Mouse (Mus musculus) brain, embryonic 14.5 days (tissue): ENCODE data around the gene Zfp36l2.

Source experiments
- CTCF ChIP-seq: fragments of 200-500 bp; IDR thresholded peaks from 2 replicates; pipeline ENCODE4 v1.5.1; 2012; ENCODE audit warnings: inconsistent platforms, mild to moderate bottlenecking, moderate library complexity, borderline replicate concordance; ENCODE audit not compliant: insufficient read depth, insufficient read length; ENCODE audit errors: extremely low read depth
- POLR2A ChIP-seq: fragments of 200-500 bp; IDR thresholded peaks from 2 replicates; pipeline ENCODE4 v1.6.1; 2012; ENCODE audit warnings: mild to moderate bottlenecking, inconsistent platforms, borderline replicate concordance; ENCODE audit not compliant: poor library complexity, insufficient read depth, insufficient read length, severe bottlenecking; ENCODE audit errors: extremely low read depth

DNA sequence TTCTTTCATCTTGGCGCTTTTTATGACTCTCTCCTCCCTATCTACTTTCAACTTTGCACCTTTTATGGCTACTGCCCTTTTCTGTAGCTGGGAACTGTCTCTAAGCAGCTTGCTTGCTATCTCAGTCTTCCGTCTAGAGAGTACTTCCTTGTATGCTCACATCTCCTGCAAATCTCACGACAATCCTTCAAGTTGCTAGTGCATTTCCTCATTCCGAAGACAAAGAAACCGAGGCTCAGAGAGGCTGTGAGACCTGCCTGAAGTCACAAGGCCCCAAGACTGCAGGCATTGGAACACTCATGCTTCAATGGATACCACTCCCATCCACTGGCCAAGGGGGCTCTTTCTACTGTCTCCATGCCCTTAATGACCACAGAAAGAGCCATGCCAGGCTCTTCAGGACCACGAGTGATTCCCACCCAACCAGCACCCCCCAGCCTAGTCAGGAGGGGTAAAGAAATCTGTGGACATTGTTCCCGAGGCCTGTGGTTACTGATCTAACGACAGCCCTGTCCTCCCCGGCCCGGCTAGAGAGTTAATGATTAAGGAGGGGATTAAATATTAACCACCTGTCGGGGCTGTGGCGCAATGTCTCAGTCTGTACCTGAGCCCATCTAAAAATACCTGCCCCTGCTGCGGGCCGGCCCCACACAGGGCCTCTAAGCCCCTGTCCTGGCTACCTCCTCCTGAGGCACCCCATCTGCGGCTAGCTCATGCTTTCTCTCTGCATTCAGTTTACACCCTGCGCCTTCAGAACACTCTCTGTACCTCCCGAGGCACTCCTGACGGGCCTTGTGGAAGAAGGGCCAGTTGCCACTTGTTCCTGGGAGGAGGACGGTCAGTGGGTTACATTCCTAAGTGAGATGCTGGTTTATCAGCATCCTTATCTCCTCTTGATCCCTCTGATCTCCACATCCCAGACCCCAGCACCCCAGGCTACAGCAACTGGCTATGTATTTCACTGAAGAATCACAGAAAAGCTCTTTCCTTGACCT, 30.7 kb downstream of the Zfp36l2 start:
- TF ChIP-seq CTCF (no peak), POLR2A (no peak)
